Mouse (Mus musculus) left cerebral cortex, adult 9 months (tissue): ENCODE data around the gene Cntn2.
A peak's percentile ranks its signal among the peaks of the same experiment; 100 is the strongest.
"Not testable (repeated sequence)": the region's sequence is repeated elsewhere in the genome, so short reads cannot be mapped to it uniquely, and the experiment has no call there.

ENCODE experiments used
- DNase-seq, 2 experiments: peaks; one replicate each; pipeline ENCODE4 v3.0.0; 2022; ENCODE audit warnings: low spot score in 2 of 2

Gene Cntn2

DNA sequence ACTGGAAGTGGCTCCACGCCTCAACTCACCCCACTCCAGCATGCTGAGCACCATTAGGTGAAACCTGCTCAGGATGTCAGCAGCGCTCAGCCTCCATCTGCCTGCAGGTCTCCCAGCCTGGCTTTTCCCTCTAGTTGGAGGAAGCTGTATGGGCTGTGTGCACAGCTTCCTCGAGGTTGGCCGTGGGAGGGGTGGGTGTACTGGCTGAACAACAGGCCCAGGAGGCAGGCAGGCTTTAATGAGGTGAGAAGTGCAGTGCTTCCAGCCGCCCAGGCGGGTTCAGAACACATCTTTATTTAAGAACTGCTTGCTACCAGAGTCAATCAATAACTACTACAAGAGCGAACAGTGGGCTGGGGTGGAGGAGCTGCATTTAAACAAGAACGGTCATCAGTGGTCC is 31.5 kb downstream of the Cntn2 start:
- no peak for DNase-seq

DNA sequence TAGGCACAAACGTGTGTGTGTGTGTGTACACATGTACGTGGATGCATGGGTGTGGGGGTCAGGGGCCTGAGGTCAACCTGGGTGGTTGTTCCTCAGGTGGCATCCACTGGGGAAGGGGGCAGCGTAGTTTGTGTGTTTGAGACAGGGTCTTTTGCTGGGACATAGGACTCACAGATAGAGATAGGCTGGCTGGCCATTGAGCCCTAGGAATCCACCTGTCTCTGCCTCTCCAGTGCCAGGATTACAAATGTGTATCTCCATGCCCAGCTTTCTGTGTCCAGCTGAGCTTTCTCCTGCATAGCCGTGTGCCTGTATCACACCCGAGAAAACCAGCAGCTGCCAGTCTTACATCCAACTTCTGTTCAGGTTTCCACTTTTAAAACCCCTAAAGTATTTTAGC is 33.3 kb downstream of the Cntn2 start:
- no peak for DNase-seq

DNA sequence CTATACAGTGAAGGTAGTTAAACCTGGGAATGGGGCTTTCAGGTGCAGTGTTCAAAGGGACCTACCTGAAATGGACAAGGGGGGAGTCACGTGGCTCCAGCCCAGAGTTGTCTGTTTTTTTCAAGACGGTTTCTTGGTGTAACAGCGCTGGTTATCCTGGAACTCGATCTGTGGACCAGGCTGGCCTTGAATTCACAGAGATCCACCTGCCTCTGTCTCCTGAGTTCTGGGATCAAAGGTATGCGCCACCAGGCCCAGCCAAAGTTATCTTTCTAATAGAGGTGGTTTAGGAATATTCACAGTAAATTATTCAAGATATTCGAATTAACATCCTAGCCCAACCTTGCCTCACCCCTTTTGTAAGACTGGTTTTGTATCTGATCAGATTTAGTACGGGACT is 36.4 kb downstream of the Cntn2 start:
- DNase-seq = no peak

DNA sequence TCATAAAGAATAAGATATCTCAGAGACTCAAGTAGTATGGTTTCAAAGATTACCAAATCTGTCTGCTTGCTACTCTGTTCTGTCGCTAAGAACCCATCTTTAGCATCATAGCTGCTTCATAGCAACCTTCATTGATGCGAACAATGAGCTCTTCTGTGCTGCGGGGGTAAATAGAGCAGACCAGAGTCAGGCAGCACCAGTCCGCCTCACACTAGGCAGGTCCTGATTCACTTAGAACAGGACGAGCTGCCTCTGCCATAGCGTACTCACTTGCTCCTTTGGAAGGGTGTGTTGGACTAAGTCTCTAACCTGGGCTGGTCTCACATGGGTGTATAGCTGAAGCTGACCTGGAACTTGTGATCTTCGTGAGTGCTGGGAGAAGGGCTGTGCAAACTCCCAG is 37.0 kb downstream of the Cntn2 start, which contains the start of gene Tmem81:
Tmem81 (plus strand) TSS at position 173 of the 400 bp plus-strand sequence.
- no peak for DNase-seq

DNA sequence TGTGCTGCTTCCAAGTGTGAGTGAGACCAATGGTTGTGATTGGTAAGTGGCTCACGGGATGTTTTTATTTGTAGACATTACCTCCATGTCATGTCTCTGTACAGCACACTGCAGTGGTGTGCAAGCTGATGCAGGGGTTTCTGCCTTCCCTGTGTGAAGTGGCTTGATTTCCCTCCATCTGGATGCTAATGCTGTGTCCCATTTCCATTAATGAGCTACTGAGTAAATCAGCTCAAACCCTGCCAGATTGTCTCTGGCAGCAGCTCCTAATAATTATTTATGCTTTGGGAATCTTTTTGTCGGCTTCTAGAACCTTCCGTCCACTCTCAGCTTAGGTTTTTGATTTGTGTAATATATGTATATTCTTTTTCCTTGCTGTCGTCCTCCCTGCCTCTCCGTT is 37.9 kb downstream of the Cntn2 start:
- no peak for DNase-seq

DNA sequence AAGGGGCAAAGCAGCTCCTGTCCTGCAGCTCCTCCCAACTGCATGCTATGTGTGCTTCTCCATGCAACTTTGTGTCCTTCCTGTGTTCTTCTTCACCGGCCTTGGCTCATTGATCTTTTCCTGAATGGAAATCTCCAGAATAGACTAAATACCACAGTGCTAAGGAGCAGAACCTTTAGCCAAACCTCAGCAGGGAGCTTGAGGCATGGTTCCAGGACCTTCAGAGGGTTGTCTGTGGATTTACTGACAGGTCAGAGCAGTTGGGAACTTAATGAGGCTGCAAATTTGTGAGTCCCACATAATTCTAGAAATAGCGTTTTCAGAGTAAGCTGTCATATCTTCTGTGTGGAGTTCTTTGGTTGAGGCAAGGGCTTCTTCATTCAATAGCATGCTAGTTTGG is 42.5 kb downstream of the Cntn2 start:
- no peak for DNase-seq

DNA sequence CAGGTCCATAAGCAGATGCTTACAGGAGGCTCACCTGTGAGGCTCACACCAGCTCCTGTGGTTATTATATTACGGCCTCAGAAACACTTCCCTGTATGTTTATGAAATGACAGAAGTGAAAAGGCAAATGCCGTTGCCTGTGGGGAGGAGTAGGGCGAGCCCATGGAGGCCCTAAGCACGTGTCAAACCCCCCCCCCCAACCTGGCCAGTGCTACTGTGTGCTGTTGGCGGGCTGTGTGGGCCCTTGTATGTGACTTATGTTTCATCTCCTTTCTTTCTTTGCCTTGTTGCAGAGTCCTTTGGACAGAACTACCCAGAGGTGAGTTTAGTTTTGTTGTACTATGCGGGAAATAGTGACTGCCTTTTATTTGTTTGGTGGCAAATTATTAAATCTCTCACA is 59.3 kb downstream of the Cntn2 start:
- DNase-seq = no peak

DNA sequence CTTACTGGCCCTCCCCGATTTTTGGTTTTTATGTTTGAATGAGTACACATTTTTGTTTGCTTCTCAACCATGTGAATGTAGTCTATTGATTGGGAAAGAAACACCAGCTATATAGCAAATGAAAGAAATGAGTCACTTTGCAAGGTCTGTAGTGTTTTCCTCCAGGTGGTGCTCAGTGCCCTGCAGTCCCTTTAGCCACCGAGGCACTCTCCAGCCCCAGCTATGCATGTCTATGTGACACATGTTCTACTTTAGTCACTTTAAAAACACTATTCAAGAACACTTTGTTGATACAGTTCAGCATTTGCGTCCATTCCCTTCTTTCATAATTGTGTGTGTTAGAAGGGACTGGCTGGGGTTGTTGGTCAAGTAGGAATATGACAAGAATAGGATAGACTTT is 59.8 kb downstream of the Cntn2 start:
- no peak for DNase-seq

DNA sequence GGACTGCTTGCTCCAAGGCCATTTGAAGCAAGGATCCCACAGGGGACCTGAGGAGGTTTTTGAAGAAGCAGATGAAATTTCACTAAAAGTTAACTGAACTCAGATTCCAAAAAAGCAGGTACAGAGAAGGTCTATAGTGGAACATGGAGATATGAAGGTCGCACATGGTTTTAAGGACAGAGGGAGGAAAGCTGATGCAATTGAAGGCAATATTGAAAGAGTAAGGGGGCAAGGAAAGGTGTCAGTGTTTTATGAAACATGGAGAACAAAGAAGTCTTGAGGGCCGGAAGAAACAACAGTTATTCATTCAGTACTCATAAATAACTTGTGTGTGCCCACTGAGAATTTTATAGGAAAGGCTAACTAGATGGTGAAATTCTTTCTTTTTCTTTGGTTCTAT is 61.4 kb downstream of the Cntn2 start:
- no peak for DNase-seq

DNA sequence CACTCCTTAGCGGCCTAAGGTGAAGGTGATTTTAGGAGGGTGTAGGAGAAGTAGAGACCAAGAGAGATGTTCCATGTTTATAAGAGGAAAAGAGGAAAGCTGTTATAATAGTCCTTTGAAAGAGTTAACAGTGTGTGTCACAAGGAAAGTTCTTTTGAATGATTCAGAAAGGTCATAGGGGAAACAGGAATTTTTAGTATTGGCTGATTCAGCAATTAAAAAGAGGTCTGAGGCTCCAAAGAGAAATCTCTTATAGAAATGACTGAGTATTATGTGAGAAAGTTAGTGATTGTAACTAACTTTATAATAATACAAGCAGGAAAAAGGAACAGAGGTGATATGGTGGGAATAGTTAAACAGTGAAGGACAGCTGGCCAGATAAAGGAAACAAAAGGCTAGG is 63.6 kb downstream of the Cntn2 start:
- DNase-seq = no peak

DNA sequence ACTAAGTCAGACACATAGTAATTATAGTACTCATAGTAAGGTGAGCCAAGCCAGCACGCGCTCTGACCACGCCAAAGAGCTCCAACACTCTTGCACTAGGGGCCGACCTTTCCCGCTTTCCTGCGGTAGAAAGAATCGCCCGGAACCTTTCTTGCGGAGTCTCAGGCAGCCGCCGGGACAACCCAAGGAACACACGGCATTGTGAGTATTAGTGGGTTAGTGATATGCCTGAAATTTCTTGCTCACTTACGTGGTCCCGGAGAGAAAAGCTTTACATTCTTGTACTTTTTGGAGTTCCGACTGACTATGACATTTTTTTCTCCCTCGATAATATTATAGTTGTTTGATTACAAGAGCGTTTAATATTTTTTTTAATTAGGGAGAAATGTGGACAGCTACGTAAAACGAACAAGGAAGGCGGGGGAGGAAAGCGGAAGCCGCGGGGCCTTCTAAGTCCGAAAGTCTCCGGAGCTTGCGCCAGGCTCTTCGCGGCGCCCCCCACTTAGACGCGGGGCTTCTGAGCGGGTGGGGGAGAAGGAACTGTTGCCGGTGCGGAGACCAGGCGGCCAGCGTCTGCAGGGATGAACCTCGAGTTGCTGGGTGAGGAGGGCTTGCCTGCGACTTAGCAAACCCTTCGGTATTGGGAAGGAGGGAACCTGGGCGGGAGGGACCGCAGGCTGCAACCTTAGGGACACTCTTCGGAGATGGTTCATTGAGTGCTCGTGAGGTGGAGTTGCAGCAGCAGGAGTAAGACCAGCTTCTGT is 65.9 kb downstream of the Cntn2 start, which contains the start of gene Rbbp5:
Rbbp5 (plus strand) TSS at position 438 of the 764 bp plus-strand sequence.
- peak; percentile 58 to 88 for DNase-seq

DNA sequence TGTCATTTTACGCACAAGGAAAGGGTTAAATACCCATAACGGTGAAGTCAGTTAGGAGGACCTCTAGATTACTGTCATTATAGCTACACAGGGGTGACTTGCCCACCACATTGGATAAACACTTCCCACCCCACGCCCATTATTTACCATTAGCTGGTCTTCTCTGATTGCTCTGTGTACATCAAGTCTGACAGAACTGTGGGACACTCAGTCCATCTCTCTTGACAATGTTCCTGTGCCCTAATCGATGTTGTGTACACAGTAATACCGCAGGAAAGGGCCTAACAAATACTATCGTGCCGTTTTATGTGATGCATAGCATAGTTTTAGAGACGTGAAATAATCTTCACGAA is 66.5 kb downstream of the Cntn2 start:
- DNase-seq = no peak

DNA sequence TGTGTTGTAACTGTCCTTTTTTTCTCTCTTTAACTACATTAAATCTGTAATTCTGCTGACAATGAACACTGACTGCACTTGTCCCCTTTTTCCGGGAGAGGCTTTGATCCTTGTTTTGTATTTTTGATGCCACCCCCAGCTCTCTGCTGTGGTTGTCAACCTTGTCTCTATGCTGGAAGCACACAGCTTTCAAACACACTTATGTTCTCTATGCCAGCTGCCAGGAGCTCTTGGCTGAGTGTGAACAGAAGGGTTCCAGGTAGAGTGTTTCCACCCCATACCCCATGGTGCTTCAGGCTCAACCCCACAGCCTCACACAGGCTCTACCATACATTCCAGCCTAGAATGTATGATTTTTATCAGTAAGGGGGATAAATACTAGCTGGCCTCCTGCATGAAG is 68.6 kb downstream of the Cntn2 start:
- DNase-seq = no peak

DNA sequence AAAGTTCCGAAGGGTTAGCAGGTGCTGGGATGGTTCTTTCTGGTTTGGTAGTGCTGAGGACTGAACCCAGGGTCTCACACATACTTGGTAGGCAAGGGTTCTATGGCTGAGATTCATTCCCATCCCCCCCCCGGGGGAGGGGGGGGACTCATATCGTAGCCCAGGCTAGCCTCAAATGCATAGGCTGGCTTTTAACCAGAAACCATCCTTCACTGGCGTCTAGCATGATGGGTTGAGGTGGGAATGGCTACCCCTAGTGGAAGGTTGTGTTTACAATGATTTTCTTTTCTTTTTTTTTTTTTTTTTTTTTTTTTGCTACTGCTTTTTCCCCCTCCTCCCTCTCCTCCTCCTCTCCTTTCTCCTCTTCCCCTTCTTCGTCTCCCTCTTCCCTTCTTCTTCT is 70.5 kb downstream of the Cntn2 start:
- no peak for DNase-seq

DNA sequence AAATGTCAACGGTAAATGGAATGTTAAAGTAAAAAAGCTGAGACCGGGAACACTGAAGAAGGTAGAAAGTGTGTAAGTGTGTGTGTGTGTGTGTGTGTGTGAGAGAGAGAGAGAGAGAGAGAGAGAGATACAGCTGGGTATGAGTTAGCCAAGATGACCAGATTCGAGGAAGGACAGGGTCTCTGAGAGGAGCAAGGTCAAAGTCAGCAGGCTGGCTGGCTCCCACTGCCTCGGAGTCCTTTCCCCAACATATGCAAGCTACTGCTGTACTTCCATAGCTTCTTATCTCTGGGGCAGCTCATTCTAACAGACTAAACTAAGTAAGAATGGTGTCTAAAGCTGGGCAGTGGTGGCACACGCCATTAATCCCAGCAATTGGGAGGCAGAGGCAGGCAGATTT is 71.6 kb downstream of the Cntn2 start:
- no peak for DNase-seq

DNA sequence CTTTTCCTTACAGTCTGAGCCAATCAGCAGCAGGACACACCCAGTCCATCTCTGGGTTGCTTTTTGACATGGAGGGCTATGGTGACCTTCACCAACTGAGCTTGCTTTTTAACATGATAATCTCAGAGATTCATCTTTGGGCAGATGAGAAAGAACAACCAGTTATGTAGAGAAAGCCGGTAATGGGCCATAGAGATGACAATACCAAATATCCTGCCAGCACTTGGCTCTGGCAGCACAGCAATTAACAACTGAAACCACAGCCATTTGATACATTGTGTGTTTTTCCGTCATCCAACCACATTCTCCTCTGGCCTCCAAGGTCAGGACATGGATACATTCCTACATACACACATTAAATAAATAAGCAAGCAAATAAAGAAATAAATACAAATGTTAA is 72.0 kb downstream of the Cntn2 start:
- DNase-seq = no peak

DNA sequence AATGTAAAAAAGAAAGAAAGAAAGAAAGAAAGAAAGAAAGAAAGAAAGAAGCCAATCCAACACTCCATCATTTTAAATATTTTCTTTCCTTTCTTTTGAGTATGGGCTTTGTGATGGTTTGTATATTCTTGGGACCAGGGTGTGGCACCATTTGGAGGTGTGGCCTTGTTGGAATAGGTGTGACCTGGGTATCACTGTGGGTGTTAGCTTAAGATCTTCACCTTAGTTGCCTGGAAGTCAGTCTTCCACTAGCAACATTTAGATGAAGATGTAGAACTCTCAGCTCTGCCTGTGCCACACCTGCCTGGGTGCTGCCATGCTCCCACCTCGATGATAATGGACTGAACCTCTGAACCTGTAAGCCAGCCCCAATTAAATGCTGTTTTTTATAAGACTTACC is 73.0 kb downstream of the Cntn2 start:
- DNase-seq = not testable (repeated sequence)

DNA sequence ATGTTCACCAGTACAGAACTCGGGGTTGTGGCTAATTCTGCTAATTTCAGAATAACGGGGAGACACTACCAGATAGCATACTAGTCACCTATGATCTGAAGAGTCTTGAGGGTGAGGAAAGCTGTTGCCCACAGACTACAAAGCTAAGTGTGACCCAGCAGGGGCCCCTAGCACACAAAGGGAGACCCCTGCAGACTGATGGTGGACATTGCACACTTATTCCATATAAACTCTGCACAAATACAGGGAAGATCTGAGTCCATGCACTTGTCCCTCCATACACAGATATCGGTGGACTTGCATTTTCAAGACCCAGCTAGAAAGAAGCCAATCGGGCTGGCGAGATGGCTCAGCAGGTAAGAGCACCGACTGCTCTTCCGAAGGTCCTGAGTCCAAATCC is 73.5 kb downstream of the Cntn2 start:
- no peak for DNase-seq

DNA sequence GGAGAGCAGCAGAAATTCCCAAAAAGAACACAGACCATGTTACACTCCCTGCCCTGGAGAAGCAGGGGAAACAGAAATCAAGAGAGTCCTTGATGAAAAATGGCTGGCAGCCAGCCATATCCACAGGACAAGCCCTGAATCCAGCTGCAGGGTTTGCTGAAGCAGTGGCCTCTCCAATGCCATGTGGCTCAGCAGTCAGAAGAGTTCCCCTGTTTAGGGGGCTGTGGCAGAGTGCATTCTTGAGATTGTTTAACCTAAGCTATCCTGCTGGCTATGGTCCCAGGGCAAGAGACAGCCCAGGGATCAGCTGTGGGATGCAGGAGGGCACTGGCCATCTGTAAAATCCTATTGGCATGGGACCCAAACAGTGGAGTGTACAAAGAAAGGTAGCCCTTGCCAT is 74.1 kb downstream of the Cntn2 start:
- no peak for DNase-seq

DNA sequence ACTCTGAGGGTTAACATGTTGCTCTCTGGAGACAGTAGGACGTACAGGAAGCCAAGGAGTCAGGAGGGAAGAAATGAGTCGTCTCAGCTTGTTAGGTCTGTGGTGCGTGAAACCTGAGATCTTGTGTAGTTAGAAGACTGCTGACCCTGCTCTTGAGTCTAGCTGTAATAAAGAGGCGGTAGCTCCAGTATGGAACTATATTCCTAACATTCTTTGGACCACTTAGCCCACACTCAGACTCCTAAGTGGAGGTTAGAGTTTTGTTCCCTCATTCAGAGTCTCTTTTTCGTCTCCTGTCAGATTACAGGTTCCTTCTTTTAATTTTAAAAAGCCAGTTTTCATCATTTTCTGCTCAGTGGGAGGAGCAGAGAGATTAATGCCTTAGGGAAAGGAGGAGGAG is 78.4 kb downstream of the Cntn2 start:
- no peak for DNase-seq
